Comparison of ENCODE assay signal across 7 mouse cellular contexts in genomic region chr7:27448421-27449206, GRCm38 (mm10). TPM values are rescaled to one million over a fixed set of nuclear protein-coding genes. Genes with fewer than 3 reads are reported as not detected.
DNase-seq lines count a peak whose midpoint lies in the region; ATAC-seq lines count a peak whose summit lies in the region.

No protein-coding gene starts in this region.

- peaks cover 14% of the 10 kb centered on the region for H3K4me1 ChIP-seq in kidney, embryonic 16.5 days (ENCODE audit: insufficient read depth, low read length)
- peaks cover 27% of the 10 kb centered on the region for H3K4me1 ChIP-seq in midbrain, embryonic 10.5 days

- peak overlapping the region; percentile 74 for H3K9ac ChIP-seq in kidney, embryonic 16.5 days (replicated peaks; ENCODE audit: low read length)

- peak overlapping the region; percentile 95 for H3K4me2 ChIP-seq in kidney, embryonic 16.5 days (replicated peaks; ENCODE audit: low read depth, low read length)

- H3K27me3 ChIP-seq in kidney, embryonic 16.5 days (ENCODE audit: insufficient read depth, low read length), result peaks cover 17% of the 10 kb centered on the region
- H3K27me3 ChIP-seq in midbrain, embryonic 10.5 days (ENCODE audit: low read depth, poor library complexity, severe bottlenecking), result peaks cover 45% of the 10 kb centered on the region

- H3K36me3 ChIP-seq in kidney, embryonic 16.5 days (ENCODE audit: insufficient read depth, low read length), result no peaks in the 10 kb centered on the region
- no peaks in the 10 kb centered on the region for H3K36me3 ChIP-seq in midbrain, embryonic 10.5 days

- peak; percentile 15 for DNase-seq in right cerebral cortex, adult 18-20 months
- DNase-seq in right cerebral cortex, postnatal 25 days, result no peak
- peak; percentile 57 for DNase-seq in cerebellum, adult 8-10 months
- DNase-seq in gastrocnemius, adult 8-10 months (ENCODE audit: low spot score in 2 of 2), result peak; percentile 20 to 31
- no peak for DNase-seq in midbrain, embryonic 10.5 days (ENCODE audit: low spot score)
- DNase-seq in testis, postnatal 10 days (ENCODE audit: low spot score), result peak; percentile 76

- no peaks in the 10 kb centered on the region for H3K9me3 ChIP-seq in kidney, embryonic 16.5 days (ENCODE audit: low read length)
- H3K9me3 ChIP-seq in midbrain, embryonic 10.5 days (replicated peaks), result no peaks in the 10 kb centered on the region

- H3K27ac ChIP-seq in kidney, embryonic 16.5 days (ENCODE audit: low read length), result no peak overlapping the region
- peak overlapping the region; percentile 73 for H3K27ac ChIP-seq in midbrain, embryonic 10.5 days (replicated peaks)

- no peak for ATAC-seq in kidney, embryonic 16.5 days (ENCODE audit: low FRiP score, low TSS enrichment)

- 56% methylated on average over 15 of the region's 15 CpGs for WGBS in kidney, embryonic 16.5 days
- 57% methylated on average over 15 of the region's 15 CpGs for WGBS in midbrain, embryonic 10.5 days

- H3K4me3 ChIP-seq in kidney, embryonic 16.5 days (ENCODE audit: low read length), result peak overlapping the region; percentile 65
- peak overlapping the region; percentile 64 for H3K4me3 ChIP-seq in midbrain, embryonic 10.5 days

RNA-seq across cellular contexts. Expression of gene Blvrb, which starts 0.8 kb away (rescaled TPM):
- total RNA-seq in gastrocnemius, adult 8-10 months (2022), result 10 to 100 TPM in 3 of 4 experiments, 1 to 10 TPM in 1; 9.9 to 14.4 (median 11.3) TPM
- 50.8 and 54.6 TPM in 2 replicates for polyA plus RNA-seq in kidney, embryonic 16.5 days (2015; fragmentation: Nextera tagmentation; extraction: Ambion mirVana)
- 38.9 and 40.9 TPM in 2 replicates for polyA plus RNA-seq in midbrain, embryonic 10.5 days (2016; fragmentation: Nextera tagmentation; extraction: Ambion mirVana)

RNA-seq across cellular contexts. Expression of gene Sptbn4, which starts 1.1 kb away (rescaled TPM):
- not detected for total RNA-seq in gastrocnemius, adult 8-10 months (2022)
- 0.31 and 0.40 TPM in 2 replicates for polyA plus RNA-seq in kidney, embryonic 16.5 days (2015; fragmentation: Nextera tagmentation; extraction: Ambion mirVana)
- polyA plus RNA-seq in midbrain, embryonic 10.5 days (2016; fragmentation: Nextera tagmentation; extraction: Ambion mirVana), result 0.30 and 0.52 TPM in 2 replicates

RNA-seq across cellular contexts. Expression of gene Sertad3, which starts 25.0 kb away (rescaled TPM):
- 1 to 10 TPM; 3.8 to 5.3 (median 4.3) TPM for total RNA-seq in gastrocnemius, adult 8-10 months (2022)
- 27.5 and 32.5 TPM in 2 replicates for polyA plus RNA-seq in kidney, embryonic 16.5 days (2015; fragmentation: Nextera tagmentation; extraction: Ambion mirVana)
- 18.9 and 21.9 TPM in 2 replicates for polyA plus RNA-seq in midbrain, embryonic 10.5 days (2016; fragmentation: Nextera tagmentation; extraction: Ambion mirVana)

RNA-seq across cellular contexts. Expression of gene Sertad1, which starts 38.1 kb away (rescaled TPM):
- total RNA-seq in gastrocnemius, adult 8-10 months (2022), result 1 to 10 TPM; 6.5 to 9.8 (median 8.8) TPM
- 42.3 and 45.8 TPM in 2 replicates for polyA plus RNA-seq in kidney, embryonic 16.5 days (2015; fragmentation: Nextera tagmentation; extraction: Ambion mirVana)
- polyA plus RNA-seq in midbrain, embryonic 10.5 days (2016; fragmentation: Nextera tagmentation; extraction: Ambion mirVana), result 16.4 and 19.2 TPM in 2 replicates

RNA-seq across cellular contexts. Expression of gene Prx, which starts 50.5 kb away (rescaled TPM):
- 1 to 10 TPM; 2.3 to 7.7 (median 5.7) TPM for total RNA-seq in gastrocnemius, adult 8-10 months (2022)
- polyA plus RNA-seq in kidney, embryonic 16.5 days (2015; fragmentation: Nextera tagmentation; extraction: Ambion mirVana), result 4.9 and 5.1 TPM in 2 replicates
- 2.3 and 2.5 TPM in 2 replicates for polyA plus RNA-seq in midbrain, embryonic 10.5 days (2016; fragmentation: Nextera tagmentation; extraction: Ambion mirVana)

Comparison
In these comparisons a context has a peak if more than half of its experiments do, and no peak if none do; other contexts are left out.
1. DNase-seq: peak in right cerebral cortex, adult 18-20 months (single experiment), cerebellum, adult 8-10 months (single experiment), gastrocnemius, adult 8-10 months (2 of 2) and testis, postnatal 10 days (single experiment); none in right cerebral cortex, postnatal 25 days (single experiment) and midbrain, embryonic 10.5 days (single experiment).